Mouse (Mus musculus): ENCODE data around the gene Sell.

GRCm38 (mm10) chr1:164073803-164074202, 12.0 kb downstream of the Sell start:
- TF ChIP-seq CTCF (IDR thresholded peaks at IDR 0.05; ENCODE audit: borderline replicate concordance, insufficient read depth, low read length) (no peak), POLR2A (IDR thresholded peaks at IDR 0.05; ENCODE audit: low read depth, low read length) (no peak)

Measured in embryonic fibroblast, embryonic 13.5 days (primary cell).